Mouse (Mus musculus) telencephalon, adult 2 months (tissue): ENCODE measurements at regions not wholly inside any gene's neighbourhood (a gene's known extent, or its start where the extent isn't known, plus 50 kb on each side); places are given as distances from the start of the nearest gene placed in this dataset.

ENCODE experiments used
- DNase-seq: peaks from one replicate; pipeline ENCODE4 v3.0.0-alpha.2; 2011; ENCODE audit warnings: low read depth, low spot score

DNA sequence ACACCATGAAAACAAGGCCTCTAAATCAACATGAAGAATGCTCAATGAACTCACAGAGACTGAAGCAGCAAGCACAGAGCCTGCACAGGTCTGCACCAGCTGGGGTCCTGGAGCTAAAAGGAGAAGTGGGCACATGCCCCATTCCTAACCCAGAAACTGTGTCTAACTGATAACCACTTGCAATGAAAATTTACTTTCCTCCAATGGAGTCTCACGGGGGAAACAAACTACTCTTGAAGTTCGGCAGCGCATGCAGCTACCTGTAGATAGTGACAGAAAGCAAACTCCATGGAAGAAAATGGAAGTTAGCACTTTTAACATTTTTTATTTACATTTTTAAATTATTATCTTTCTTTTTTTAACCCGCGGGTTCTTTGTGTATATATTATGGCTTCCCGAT is 76.8 kb upstream of the Akap6 start:
- DNase-seq = no peak

DNA sequence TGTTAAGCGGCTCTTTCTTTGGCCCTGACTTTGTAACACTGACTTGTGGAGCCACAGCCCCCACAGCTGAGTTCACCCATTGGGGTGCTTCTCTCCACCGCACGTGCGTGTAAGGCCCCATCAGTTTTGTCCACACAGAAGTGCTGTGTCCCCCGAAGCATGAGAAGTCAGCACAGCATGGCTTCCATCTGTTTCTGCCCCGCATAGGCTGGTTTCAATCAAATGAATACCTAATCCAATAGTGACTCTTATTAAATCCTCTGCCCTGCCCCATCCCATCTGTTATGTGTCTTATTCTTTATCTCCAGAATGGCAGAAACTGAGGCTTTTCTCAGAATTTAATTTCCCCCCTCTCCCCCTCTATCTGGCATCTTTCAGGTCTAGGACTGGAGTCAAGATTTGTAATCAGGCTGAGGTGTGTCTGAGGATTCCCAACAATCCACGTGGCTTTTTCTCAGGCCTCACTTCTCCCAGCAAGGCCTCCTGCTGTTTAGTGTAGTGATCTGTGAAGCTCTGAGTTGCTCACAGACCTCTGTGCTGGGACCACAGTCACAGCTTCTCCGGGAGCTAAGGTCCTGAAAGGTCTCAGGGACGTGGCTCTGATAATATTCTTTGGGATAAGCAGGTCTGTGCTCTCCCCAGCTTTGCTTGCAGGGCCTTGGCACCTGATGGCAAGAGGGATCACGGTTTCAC is 75.6 kb upstream of the Akap6 start:
- no peak for DNase-seq

DNA sequence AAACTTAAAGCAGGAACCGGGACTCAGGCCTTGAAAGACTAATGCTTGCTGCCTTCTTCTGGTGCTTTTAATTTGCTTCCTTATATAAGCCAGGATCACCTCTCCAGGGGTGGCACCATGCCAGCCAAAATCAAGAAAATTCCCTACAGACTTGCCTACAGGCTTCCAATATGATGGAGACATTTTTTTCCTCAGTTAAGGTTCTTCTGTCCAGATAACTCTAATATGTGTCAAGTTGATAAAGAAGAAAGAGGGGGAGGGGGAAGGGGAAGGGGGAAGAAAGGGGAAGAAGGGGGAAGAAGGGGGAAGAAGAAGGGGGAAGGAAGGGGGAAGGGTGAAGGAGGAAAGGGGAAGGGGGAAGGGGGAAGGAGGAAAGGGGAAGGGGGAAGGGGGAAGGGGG is 74.3 kb upstream of the Akap6 start:
- DNase-seq = no peak

DNA sequence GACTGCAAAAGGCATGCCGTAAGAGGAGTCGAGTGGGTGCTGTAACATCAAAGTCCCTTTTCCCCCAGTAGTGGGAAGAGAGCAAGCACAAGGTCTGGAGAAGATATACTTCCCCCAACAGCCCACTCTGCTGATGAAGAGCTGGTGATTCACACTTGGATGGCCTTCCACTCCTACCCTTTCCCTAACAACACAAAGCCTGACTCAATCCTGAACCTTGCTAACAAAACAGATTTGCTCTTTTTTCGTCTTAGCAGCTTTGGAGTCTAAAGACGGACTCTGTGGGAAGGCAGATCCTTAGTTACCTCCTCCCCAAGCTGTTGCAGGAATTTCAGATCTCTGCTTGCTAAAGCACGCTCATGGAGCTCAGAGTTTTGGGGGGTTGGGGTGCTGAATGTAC is 70.4 kb upstream of the Akap6 start:
- peak; percentile 88 for DNase-seq

DNA sequence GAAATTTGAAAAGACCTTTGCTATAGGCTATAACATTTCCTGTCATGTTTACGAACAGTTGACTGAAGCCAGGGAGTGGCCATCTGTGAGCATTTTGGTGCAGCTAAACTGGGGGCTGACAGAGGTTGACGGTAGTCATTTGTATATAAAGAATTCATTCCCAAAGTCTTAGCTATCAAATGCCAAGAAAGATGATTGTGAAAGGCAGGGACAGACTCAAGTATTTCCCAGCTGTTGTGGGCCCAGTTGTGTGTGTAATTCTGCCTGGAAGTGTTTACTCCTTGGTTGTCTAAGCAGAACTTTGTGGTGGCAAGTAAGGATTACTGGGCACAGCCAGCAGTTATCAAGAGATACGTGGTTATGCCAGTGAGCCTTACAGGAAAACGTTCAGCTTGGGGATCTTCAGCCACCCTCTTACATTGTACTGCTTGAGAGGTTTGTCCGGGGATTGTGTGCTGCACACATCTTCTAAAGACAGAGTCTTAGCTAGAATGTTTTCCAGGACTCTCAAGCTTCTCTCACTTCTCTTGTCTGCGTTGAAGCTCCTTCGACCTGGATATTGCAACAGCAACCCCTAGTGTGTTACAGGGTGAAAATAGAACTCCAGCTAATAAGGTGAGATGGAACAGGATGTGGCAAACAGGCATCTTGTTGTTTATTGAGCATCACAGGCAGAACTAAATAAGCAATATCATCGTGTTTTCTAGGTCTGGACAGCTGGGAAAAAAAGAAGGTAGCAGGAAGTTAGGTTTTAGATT is 63.9 kb upstream of the Akap6 start:
- no peak for DNase-seq

DNA sequence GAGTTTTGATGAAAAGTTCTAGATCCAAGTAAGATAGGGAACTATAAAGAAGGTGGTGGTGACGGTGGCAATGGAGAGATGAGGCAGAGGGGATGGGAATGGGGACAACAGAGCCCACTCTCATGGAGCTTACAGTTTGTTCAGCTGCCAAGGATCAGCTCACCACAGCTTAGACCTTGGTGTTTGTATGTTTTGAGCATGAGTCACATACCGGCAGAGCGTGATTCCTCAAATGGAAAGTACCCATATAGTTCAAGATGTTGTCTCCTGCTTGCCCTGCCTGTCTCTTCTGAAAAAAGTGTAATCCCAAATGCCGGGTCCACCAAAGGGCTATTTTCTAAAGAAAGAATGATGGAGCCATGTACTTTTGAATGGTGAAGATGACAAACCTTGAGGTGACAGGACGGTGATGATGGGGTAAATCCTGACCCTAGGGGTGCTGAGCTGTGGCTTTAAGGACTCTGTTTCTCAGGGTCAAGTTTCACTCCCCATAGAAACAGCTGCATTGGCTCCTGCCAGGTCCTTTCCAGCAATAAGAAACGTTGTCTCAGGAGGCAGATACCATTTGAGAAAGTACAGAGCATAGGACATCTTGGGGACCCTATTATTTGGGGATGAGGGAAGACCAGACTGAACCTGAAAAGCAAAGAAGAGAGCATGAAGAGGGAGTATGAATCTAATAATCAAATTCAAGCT is 62.8 kb upstream of the Akap6 start:
- DNase-seq = no peak

DNA sequence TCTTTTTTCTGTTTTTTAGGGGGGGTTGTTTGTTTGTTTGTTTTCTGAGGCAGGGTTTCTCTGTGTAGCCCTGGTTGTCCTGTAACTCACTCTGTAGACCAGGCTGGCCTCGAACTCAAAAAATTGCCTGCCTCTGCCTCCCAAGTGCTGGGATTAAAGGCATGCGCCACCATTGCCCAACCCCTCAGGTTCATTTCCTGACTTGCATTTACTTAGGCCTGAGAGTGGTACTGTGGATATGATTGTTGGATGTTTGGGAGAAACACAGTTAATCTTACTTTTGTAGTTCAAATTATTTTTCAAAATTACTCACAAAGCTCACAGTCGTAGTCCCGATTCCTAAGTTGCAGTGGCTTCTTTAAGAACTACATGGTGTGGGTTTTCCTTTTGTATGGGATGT is 62.3 kb upstream of the Akap6 start:
- no peak for DNase-seq

DNA sequence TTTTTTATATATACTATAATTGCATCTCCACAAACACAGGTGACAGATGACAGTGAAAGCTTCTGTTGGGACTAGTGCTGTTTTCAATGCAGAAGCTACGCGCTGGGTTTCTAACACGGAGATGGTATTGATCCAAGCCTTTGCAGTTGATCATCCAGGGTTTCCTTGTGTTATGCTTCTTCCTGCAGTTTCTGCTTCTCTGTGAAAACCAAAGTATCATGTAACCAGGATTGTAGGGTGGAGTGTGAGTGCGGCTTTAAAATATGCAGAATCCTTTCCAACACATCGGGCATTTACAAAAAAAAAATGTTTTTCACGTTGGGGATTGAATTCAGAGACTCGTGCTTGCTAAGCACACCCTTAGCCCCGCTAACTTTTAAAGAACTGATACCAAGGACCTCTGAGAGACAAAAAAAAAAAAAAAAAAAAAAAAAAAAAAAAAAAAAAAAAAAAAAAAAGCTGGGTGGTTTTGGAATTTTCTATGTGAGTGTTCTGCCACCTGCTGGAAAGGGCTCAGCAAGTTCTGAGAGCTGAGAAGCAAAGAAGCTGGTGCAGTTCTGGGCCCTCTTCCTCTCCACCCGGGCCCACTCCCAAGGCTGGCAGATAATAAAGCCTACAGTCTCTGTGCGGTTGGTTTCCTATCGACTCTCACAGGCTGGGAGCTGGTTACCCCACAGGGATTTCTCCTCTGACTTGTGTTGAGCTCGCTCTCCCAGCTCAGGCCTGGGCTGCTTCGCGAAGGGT is 61.5 kb upstream of the Akap6 start:
- DNase-seq = peak; percentile 27

DNA sequence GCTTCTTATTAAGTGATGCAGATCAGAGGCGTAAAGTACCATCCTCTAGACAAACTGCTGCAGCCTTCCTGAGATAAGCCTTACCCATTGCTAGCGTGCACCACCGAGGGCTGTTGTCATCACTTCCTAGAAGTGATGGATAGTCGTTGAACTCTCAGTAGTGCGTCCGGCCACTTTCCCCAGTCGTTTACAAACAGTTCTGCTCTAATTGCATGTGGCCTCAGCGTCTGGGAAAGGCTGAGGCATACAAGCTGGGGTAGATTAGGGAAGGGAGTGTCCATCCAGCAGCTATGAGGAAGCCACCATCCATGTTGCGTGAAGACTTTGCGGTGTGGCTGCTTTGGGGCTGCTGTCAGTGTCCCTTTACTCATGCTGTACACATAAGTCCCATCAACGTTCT is 60.7 kb upstream of the Akap6 start:
- no peak for DNase-seq

DNA sequence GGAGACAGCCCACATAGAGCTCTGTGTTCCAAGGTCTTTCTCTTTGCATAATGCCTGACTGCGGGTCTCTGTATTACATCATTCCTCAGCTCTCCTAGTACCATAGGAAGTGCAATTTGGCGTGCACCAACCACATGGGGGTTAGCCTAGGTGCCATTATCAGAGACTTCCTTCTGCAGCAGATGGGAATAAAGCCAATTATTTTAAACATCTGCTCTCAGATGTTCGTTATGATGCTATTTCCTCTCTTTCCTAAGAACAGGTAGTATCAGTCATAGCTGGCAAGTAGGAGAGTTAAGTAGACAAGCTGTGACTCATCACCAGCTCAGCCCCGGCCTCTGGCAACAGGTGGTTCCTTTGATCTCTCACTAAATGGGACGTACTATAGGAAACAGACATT is 55.1 kb upstream of the Akap6 start:
- DNase-seq = no peak
